Mouse (Mus musculus): Measurements from ENCODE around the gene Dnm3. TPM values are rescaled to one million over a fixed set of nuclear protein-coding genes. Genes with fewer than 3 reads are reported as not detected.
"Not testable (repeated sequence)": the region's sequence is repeated elsewhere in the genome, so short reads cannot be mapped to it uniquely, and the experiment has no call there.

Gene Dnm3
- polyA plus RNA-seq, 1 experiment from 2014 or later, result 67.6 TPM

DNA sequence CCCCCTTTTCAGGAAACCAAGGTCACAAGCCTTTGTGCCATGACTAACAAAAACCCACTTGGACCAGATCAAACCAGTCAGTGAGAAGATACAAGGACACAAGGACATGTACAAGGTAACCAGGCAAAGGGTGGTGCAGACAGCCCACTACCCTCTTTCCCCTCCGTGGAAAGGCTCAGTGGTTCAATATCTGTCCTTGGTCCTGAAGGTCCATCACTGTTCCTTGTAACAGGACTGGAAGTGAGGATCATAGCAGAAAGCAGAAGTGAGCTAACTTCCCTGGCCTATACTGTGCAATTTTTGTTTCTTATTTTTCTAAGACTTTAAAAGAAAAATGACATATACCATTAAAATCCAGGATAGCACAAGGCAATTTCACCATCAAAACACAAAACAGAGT is 64.0 kb downstream of the Dnm3 start:
- 38% methylated on average over 1 of the region's 1 CpGs for WGBS
- no peak overlapping the region for H3K4me3 ChIP-seq
- H3K9me3 ChIP-seq, result no peaks in the 10 kb centered on the region
- no peaks in the 10 kb centered on the region for H3K27me3 ChIP-seq (replicated peaks)
- no peak for ATAC-seq (replicated peaks)
- H3K36me3 ChIP-seq (replicated peaks), result no peaks in the 10 kb centered on the region
- H3K4me1 ChIP-seq, result peaks cover 8% of the 10 kb centered on the region
- H3K9ac ChIP-seq, result no peak overlapping the region
- H3K27ac ChIP-seq, result no peak overlapping the region
- H3K4me2 ChIP-seq, result no peak overlapping the region

DNA sequence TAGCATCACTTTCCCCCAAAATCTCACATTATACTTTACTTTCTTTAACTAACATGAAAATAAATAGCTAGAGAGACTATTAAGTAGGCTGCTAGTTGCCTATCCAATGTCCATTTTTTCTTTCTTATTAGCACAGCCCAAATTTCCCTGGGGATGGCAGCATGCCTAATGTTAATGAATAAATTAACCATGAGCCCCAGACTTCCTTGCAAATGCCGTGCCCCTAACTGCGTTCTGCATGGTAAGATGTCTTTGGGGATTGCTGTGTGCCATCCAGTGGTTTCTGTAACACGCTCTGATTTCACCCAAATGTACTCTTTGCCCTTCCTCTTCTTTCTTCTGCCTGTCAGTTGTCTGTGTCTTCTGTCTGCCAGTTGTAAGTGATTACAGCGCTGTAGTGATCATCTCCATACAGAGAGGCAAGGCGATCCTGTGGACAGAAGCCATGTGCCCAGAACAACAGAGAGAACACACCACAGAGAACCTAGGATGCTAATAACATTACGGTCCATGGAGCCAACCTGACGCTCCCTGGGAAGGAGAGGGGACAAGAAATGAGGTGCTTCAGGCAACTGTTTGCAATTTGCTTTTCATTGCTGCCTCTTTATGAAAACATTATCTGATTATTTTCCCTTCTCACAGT is 64.9 kb downstream of the Dnm3 start:
- H3K4me1 ChIP-seq, result peaks cover 8% of the 10 kb centered on the region
- 44% methylated on average over 7 of the region's 7 CpGs for WGBS
- H3K9ac ChIP-seq, result no peak overlapping the region
- H3K27me3 ChIP-seq (replicated peaks), result no peaks in the 10 kb centered on the region
- H3K4me2 ChIP-seq, result no peak overlapping the region
- ATAC-seq (replicated peaks), result no peak
- peak overlapping the region; percentile 28 for H3K27ac ChIP-seq
- H3K9me3 ChIP-seq, result no peaks in the 10 kb centered on the region
- no peaks in the 10 kb centered on the region for H3K36me3 ChIP-seq (replicated peaks)
- no peak overlapping the region for H3K4me3 ChIP-seq

DNA sequence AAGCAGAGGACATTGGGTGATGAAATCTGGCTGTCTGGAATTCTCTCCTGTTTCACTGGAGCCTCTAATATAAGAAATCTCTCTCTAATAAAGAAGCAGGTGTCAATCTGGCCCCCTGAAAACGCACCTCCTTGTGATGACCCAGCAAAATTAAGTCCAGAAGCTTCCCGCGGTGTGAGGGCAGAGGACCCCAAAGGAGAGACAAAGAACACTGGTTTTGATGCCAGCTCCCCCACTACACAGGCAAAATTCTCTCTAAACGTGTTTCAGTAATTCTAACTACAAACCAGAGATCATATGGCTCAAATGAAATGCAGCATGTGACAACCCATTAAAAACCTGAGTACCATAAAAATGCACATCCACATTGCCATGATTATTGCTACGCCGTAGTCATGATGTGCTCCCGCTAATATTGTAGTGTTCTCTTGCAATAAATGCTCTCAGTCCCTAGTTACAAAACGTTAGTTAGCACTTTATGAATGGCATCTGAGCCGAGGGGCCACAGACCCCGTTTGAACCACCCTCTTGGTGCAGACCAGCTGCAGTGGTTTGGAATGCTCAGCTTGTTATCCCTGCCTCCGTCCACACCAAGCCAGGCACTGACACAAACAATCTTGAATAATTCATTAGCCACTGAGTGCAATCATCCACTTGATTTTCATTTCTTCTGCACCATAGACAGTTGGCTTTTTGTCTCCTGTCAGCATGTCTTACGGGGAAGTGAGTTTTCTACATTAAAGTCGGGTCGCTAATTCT is 67.4 kb downstream of the Dnm3 start:
- H3K9me3 ChIP-seq, result no peaks in the 10 kb centered on the region
- H3K4me1 ChIP-seq, result peaks cover 8% of the 10 kb centered on the region
- no peaks in the 10 kb centered on the region for H3K27me3 ChIP-seq (replicated peaks)
- peak; percentile 78 for ATAC-seq (replicated peaks)
- no peak overlapping the region for H3K4me3 ChIP-seq
- WGBS, result 49% methylated on average over 14 of the region's 14 CpGs
- peak overlapping the region; percentile 5; the same call in 1 of the 2 replicates for H3K4me2 ChIP-seq
- H3K36me3 ChIP-seq (replicated peaks), result no peaks in the 10 kb centered on the region
- H3K27ac ChIP-seq, result no peak overlapping the region
- no peak overlapping the region for H3K9ac ChIP-seq

DNA sequence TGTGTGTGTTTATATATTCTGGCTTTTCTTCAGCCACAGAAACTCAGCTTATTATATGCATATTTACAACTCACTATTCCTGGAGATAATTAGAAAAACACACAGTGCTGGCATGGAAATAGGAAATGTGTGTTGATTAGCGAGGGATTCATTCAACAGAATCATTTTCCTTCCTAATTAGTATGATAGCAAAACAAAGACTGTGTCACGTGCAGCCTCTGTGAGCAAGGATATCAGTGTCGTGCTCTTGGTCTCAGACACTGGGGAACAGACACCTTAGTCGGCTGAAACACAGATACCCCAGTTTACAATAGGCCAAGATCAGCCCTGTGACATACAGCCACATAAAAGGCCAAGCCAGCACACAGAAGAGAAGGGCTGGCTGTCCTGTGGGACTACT is 83.3 kb downstream of the Dnm3 start:
- Histone ChIP-seq H3K27me3 (replicated peaks) (no peaks in the 10 kb centered on the region), H3K4me3 (no peak overlapping the region), H3K36me3 (replicated peaks) (no peaks in the 10 kb centered on the region), H3K9ac (no peak overlapping the region), H3K9me3 (no peaks in the 10 kb centered on the region), H3K4me2 (no peak overlapping the region), H3K27ac (peak overlapping the region; percentile 63), H3K4me1 (peaks cover 6% of the 10 kb centered on the region)
- ATAC-seq (replicated peaks), result peak; percentile 76
- 42% methylated on average over 4 of the region's 4 CpGs for WGBS

DNA sequence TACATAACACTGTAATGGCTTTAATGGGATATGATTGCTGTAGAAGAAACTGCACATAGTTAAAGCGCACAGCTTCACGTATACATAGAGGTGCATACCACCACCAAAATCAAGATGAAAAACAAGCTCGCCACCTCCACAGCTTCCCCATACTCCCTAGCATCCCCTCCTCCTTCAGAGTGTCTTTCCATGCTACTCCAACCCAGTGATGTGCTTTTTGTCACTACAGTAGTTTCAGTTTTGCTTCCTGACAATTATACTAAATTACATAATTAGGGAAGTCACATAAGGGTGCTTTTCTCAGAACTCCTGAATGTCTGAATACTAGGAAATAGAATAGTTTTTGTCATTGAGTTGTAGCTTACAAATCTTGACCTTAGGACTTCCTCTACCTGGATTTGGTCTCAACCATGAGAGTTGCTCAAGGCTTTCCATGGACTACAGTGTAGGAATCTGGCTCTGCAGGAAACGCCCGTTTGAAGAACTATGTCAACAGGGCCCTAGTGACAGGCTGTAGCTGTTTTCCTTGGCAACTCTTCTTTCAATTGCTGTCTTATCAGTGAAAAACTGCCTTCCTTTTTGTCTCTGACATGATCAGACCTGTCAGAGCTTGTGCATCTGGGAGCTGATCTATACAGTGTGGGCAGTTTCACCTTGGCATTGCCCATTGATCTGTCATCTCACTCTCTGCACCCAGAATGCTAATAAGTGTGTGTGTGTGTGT is 89.2 kb downstream of the Dnm3 start:
- Histone ChIP-seq H3K27ac (no peak overlapping the region), H3K4me1 (peaks cover 3% of the 10 kb centered on the region), H3K36me3 (replicated peaks) (no peaks in the 10 kb centered on the region), H3K27me3 (replicated peaks) (no peaks in the 10 kb centered on the region), H3K4me3 (no peak overlapping the region), H3K4me2 (no peak overlapping the region), H3K9me3 (no peaks in the 10 kb centered on the region), H3K9ac (no peak overlapping the region)
- WGBS, result 89% methylated on average over 5 of the region's 5 CpGs
- peak; percentile 53; the same call in 1 of the 2 replicates for ATAC-seq (replicated peaks)

DNA sequence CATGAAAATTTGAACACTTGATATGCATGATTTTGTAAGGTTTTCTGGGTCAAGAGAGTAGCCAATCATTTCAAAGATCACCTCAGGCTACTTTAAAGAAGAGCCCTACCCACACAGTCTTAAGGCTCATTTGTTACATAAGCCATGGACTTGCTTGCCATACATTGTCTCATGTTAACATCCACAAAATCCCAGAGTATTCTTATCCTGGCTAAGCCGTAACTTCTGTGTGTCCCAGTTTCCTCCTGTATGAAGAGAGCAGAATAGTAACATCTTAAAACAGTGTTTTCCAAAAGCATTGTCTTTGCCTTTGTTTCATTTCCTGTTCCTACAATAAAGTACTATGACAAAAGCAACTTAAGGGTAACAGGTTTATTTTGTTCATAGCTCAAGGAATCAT is 104.8 kb downstream of the Dnm3 start:
- H3K27me3 ChIP-seq (replicated peaks); H3K4me3 ChIP-seq; H3K4me1 ChIP-seq; H3K36me3 ChIP-seq (replicated peaks); H3K9ac ChIP-seq; H3K4me2 ChIP-seq; H3K9me3 ChIP-seq; H3K27ac ChIP-seq; ATAC-seq (replicated peaks): not testable (repeated sequence)
- 95% methylated on average over 1 of the region's 1 CpGs for WGBS

DNA sequence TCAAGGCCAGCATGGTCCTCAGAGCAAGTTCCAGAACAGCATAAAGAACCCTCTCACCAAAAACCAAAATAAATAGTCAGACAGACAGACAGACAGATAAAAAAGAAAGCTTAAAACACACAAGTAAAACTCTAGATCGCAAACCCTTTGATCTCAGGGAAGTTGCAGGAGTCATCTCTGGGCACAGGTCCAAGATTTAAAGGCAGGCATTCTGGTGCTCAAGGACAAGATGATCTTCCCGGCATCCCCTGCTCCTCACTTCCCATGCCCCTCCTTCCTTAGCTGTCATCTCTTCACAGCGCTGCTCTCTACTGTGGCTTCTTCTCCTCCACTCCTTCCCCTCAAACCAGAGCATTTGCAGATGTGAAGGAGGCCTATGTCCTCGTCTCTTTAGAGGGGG is 108.1 kb downstream of the Dnm3 start:
- Histone ChIP-seq H3K4me1 (no peaks in the 10 kb centered on the region), H3K9me3 (no peaks in the 10 kb centered on the region), H3K4me3 (no peak overlapping the region), H3K4me2 (no peak overlapping the region), H3K27ac (no peak overlapping the region), H3K36me3 (replicated peaks) (no peaks in the 10 kb centered on the region), H3K9ac (no peak overlapping the region), H3K27me3 (replicated peaks) (no peaks in the 10 kb centered on the region)
- WGBS, result 65% methylated on average over 4 of the region's 4 CpGs
- ATAC-seq (replicated peaks), result no peak

DNA sequence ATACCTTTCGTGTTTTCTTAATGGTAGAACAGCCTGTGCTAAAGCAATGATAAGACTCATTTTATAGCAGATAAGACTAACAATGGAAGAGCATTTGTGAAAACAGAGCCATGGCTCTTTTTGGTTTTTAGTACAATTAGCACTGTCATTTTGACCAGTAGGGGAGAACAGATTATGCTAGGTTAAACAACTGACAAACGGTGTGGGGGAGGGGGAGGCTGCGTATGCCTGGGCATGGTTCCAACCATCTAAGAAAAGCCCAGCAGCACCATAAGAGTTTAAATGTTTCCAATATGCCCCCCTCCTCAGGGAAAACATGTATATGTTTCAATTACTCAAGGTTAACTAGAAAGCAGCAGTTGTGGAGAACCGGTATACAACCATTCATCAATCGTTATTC is 115.9 kb downstream of the Dnm3 start:
- no peak overlapping the region for H3K4me3 ChIP-seq
- no peaks in the 10 kb centered on the region for H3K36me3 ChIP-seq (replicated peaks)
- H3K4me1 ChIP-seq, result peaks cover 10% of the 10 kb centered on the region
- no peak for ATAC-seq (replicated peaks)
- WGBS, result 47% methylated on average over 5 of the region's 5 CpGs
- H3K27me3 ChIP-seq (replicated peaks), result no peaks in the 10 kb centered on the region
- no peak overlapping the region for H3K4me2 ChIP-seq
- H3K9me3 ChIP-seq, result no peaks in the 10 kb centered on the region
- H3K27ac ChIP-seq, result peak overlapping the region; percentile 38; the same call in 1 of the 2 replicates
- H3K9ac ChIP-seq, result no peak overlapping the region

DNA sequence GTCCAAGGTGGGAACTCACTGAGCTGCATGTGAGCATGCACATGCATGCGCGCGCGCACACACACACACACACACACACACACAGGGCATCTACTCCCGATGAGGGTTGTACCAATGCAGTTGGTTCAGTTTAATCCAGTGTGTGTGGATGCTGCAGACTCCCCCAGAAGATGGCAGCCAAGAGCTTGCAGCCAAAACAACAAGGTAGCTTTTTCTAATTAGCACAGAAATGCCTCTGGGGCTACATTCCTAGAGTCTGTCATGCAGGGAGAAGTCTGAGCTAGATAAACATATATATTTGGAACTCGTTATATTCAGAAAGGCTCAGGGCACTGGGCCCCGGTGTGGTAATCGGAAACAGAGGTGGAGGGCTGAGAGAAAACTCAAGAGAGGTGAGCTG is 118.6 kb downstream of the Dnm3 start:
- H3K36me3 ChIP-seq (replicated peaks), result no peaks in the 10 kb centered on the region
- no peak overlapping the region for H3K27ac ChIP-seq
- peak; percentile 73 for ATAC-seq (replicated peaks)
- H3K4me1 ChIP-seq, result peaks cover 10% of the 10 kb centered on the region
- H3K9me3 ChIP-seq, result no peaks in the 10 kb centered on the region
- H3K27me3 ChIP-seq (replicated peaks), result no peaks in the 10 kb centered on the region
- 61% methylated on average over 8 of the region's 8 CpGs for WGBS
- H3K4me3 ChIP-seq, result no peak overlapping the region
- H3K4me2 ChIP-seq, result no peak overlapping the region
- H3K9ac ChIP-seq, result no peak overlapping the region

DNA sequence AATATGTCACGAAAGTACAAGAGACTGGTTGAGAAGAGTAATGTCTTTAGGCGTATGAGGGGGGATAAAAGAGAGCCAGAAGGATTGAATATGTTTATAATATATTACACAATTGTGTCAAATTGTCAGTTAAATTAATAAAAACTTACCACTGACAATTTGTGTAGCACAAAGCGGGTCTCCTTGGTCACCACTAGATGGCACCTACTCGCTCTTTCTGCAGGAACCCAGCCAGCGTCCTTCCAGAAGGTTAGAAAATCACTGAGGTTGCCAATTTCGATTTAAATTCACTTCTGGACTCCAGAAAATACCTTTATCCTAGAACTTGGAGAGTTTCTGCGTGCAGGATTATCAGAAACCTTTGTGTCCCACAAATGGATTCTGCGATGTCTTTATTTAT is 119.8 kb downstream of the Dnm3 start:
- Histone ChIP-seq H3K36me3 (replicated peaks) (no peaks in the 10 kb centered on the region), H3K4me3 (no peak overlapping the region), H3K9ac (no peak overlapping the region), H3K4me2 (no peak overlapping the region), H3K9me3 (no peaks in the 10 kb centered on the region), H3K4me1 (peaks cover 10% of the 10 kb centered on the region), H3K27me3 (replicated peaks) (no peaks in the 10 kb centered on the region), H3K27ac (no peak overlapping the region)
- WGBS, result 37% methylated on average over 8 of the region's 8 CpGs
- peak; percentile 63; the same call in 1 of the 2 replicates for ATAC-seq (replicated peaks)

DNA sequence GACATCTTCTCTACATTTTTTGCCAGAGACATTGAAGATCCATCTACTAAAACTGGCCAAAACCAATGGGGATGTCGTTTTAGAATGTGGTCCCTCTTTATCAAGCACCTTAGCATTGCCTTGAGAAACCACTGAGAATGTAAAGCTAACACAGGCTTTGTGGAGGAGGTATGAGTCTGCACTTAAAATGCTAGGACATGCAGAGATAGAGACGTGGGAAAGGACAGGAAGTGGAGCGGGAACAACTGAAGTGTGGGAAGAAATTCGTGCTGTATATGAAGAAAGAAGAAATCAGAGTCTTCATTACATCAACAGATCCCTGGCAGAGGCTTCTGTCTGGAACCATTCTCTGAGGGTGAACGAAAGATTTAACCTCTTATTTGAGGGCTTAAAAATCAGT is 121.4 kb downstream of the Dnm3 start:
- Histone ChIP-seq H3K4me1 (peaks cover 6% of the 10 kb centered on the region), H3K27me3 (replicated peaks) (no peaks in the 10 kb centered on the region), H3K9ac (no peak overlapping the region), H3K4me2 (no peak overlapping the region), H3K27ac (no peak overlapping the region), H3K36me3 (replicated peaks) (no peaks in the 10 kb centered on the region), H3K9me3 (no peaks in the 10 kb centered on the region), H3K4me3 (no peak overlapping the region)
- ATAC-seq (replicated peaks), result no peak
- WGBS, result 76% methylated on average over 5 of the region's 5 CpGs

DNA sequence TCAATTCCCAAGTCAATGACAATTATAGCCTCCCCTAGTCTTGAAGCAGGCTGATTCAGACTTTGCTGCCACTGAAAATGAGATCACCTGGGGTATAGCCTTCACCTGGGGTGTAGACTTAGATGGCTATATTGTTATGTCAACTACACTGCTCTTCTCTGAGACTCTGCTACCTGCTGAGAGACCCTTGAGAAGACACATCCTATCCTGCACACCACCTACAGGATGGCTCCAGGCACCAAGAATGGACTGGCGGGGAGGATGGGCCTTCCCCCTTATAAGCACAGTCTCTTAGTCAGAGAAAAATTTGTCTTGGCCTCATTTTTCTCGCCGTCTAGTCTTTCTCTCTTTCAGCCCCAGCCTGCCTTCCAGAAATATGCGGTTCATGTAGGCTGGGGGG is 123.1 kb downstream of the Dnm3 start:
- no peaks in the 10 kb centered on the region for H3K36me3 ChIP-seq (replicated peaks)
- no peaks in the 10 kb centered on the region for H3K27me3 ChIP-seq (replicated peaks)
- ATAC-seq (replicated peaks), result no peak
- H3K9me3 ChIP-seq, result no peaks in the 10 kb centered on the region
- 81% methylated on average over 4 of the region's 4 CpGs for WGBS
- H3K4me3 ChIP-seq, result no peak overlapping the region
- peaks cover 3% of the 10 kb centered on the region; the same call in 1 of the 2 replicates for H3K4me1 ChIP-seq
- H3K4me2 ChIP-seq, result no peak overlapping the region
- no peak overlapping the region for H3K9ac ChIP-seq
- H3K27ac ChIP-seq, result no peak overlapping the region
